Mouse (Mus musculus) erythroblast, adult 5-6 weeks (primary cell): ENCODE data around the gene Cpsf3. TPM values are rescaled to one million over a fixed set of nuclear protein-coding genes. Genes with fewer than 3 reads are reported as not detected.

ENCODE experiments used
- ATAC-seq: replicated peaks from 2 replicates; pipeline ENCODE4 v1.8.0; 2016; ENCODE audit warnings: moderate number of reproducible peaks, mild to moderate bottlenecking, moderate TSS enrichment, inconsistent platforms; ENCODE audit not compliant: poor library complexity, low FRiP score, severe bottlenecking
- total RNA-seq, 2 experiments: library from RNA; stranded (forward) in 1 of 2; stranded (reverse) in 1 of 2; fragments of 150-400 nt in 1 of 2; fragments of 200-764, 138-1000 nt in 1 of 2; gene quantifications; 2 replicates each; pipeline versions ENCODE4 v1.2.3 to v1.2.4; 2015 to 2017; ENCODE audit warnings: low replicate concordance in 2 of 2

Gene Cpsf3
- 43.8 and 52.7 TPM in 2 replicates for total RNA-seq (2015; ENCODE audit: low replicate concordance)
- 11.8 and 19.7 TPM in 2 replicates for total RNA-seq (2017; ENCODE audit: low replicate concordance)

DNA sequence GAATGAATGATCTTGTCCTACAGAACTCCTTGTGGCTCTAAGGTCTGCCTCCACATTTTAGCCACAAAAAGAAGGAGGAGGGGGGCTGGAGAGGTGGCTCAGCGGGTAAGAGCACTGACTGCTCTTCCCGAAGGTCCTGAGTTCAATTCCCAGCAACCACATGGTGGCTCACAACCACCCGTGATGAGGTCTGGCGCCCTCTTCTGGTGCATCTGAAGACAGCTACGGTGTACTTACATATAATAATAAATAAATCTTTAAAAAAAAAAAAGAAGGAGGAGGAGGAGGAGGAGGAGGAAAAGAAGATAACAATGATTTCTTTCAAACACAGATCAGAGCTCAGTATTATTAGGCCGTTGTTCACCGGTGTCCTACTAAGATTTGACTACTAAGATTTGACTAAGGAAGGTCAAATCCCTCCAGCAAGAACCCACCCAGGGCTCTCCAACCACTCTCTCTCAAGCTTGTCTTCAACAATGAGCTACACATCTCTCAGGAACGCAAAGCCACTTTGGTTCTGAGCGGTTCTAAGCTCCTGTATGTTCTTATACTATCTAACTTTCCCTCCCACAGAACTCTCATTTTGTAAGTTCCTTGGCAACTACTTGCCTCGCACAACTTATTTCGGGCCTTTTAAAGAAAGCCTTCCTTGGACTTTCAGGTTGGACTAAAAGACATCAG lies at the start of gene Cpsf3:
Cpsf3 (plus strand) TSS at position 631 of the 681 bp plus-strand sequence.
- no peak for ATAC-seq

DNA sequence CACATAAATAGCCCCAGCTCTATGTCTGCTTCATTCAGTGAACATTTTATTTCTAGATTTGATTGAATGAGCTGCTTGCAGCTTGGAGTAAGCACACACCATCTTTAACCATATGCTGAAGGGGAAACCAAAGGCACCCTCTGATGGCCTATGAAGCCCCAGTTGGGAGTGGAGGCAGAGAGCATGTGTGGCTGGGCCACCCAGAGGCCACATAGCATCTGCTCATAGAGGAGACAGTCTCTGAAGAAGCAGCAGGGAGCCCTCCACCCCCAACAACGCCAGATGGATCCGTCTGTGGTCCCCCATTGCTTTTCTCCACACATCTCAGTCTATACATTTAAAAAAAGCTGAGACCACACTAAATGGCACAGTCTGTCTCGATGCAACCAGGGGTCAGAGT lies 43.2 kb upstream of the Cpsf3 start:
- ATAC-seq: no peak

DNA sequence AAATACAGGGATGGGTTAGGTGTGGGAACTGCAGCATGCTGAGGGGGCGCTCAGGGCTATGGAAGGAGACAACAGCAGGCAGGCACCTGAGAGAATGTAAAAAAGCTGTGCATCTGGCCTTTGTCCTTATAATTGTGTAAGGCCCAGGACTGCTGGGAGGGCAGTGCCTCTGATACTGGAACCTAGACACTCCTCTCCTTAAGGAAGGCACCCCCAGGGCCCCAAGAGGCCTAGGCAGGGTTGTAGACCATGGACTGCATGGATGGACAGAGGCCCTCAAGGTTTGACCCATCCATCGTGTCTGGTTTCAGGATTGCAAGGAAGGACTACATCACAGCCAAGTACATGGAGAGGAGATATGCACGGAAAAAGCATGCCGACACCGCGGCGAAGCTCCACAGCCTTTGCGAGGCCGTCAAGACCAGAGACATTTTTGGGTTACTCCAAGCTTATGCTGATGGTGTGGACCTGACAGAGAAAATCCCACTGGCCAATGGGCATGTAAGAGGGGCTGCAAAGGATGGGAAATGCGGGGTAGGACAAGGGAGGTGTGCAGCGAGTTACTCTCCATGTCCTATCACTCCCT lies 40.7 kb upstream of the Cpsf3 start:
- no peak for ATAC-seq

DNA sequence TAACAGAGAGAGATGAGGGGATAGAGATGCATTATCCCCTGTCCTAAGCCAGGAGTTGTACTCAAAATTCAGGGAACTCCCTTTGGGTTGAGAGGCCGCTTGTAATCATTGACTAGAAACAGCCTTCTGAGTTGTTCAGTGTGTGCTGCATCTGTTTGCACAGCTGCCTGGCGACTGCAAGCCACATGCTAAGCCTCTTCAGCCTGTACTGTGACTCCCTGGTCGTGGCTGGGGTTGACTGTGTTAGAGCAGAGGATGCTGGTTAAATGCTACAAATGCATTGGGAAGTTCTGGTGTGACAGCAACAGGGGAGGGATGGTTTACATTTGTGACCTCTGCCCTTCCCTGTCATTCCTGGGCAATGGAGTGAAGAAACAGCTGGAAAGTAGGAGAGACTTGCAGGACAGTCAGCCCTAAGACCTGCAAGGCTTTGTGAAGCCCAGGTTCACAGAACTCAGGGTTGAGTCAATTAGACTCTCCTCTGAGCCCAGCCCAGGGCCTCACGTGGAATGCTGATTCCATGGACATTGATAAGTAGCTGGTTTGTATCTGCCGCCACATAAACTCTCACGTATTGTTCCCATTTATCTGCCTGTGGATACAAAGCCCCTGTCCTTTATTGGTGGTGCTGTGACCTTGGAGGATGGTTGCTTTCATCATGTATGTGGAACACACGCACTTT lies 37.3 kb upstream of the Cpsf3 start:
- ATAC-seq: no peak

- ATAC-seq: no peak
Measured at GRCm38 (mm10) chr12:21260494-21261256, 24.5 kb upstream of the Cpsf3 start.

DNA sequence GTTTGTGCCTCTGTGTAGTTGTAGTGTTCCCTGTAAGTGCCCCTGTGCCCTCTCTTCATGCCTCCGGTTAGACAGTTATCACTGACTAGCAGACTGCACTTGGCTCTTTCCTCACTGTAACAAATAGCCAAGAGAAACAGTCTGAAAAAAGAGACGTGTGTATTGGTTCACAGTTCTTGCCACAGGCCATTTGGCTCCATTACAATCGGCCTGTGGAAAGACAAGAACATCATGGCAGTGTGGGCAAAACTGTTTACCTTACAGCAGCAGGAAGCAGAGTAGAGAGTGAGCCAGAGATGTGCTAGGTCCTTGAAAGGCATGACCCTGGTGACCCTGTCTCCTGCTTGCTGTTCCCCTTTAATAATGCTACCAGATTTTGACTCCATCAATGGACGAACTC lies 23.7 kb upstream of the Cpsf3 start:
- no peak for ATAC-seq

DNA sequence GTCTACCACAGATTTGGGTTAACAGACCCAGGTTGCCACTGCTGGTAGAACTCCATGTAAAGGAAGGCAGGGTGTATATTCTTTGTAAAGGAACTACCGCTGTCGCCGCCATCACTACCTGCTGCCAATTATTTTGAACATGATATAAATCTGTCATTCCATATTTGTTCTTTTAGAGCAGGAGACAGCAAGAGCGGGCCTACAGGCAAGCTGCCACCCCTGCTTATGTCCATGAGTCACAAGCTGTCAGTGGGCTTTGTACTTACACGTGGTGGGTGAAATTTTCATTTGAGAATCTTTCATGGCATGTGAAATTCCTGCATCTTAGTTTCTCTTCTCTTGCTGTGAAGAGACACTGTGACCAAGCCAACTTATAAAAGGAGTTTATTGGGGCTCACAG lies 21.9 kb upstream of the Cpsf3 start:
- ATAC-seq: no peak

- no peak for ATAC-seq
Measured at GRCm38 (mm10) chr12:21264241-21264640, 20.9 kb upstream of the Cpsf3 start.

- ATAC-seq: no peak
Measured at GRCm38 (mm10) chr12:21264970-21265369, 20.2 kb upstream of the Cpsf3 start.

- ATAC-seq: no peak
Measured at GRCm38 (mm10) chr12:21265501-21265900, 19.7 kb upstream of the Cpsf3 start.

- no peak for ATAC-seq
Measured at GRCm38 (mm10) chr12:21265946-21266783, 19.0 kb upstream of the Cpsf3 start.

DNA sequence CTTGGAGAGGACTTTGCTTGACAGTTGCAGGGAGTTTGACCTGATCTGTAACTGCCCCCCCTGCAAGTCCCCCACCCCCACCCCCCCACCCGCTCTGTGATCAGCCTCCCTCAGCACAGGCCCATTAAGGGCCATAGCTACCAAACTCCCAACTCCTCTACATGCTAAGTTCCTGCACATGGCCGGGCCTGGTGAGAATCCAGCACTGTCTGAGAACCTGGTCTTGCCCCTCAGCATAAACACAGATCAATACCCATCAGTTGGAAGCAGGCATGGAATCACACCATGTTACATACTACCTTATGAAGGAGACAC lies 18.4 kb upstream of the Cpsf3 start:
- no peak for ATAC-seq

DNA sequence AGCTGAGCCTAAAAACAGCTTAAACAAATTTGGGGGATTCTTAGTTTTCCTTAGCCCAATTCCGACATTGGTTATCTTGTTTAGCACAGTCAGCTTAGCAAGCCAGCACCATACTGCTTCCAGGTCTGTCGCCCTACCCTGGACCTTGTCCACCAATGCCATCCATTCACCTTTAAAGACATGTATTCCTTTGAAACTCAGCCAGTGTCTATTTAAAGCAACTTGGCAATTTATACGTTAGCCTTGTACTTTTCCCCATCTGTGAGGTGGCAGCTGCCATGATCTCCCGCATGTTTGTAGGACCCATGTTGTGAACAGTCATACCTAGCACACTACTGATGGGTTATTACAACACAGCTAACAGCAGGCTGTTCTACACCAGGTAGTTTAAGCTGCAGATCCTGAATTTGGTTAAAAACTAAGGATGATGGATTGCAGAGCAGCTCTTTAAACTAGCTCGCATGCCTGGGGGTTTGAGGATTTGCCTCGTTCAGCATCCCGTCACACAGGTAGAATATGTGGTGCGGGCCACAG lies 17.0 kb upstream of the Cpsf3 start:
- no peak for ATAC-seq

GRCm38 (mm10) chr12:21274446-21274845 lies 10.7 kb upstream of the Cpsf3 start:
- ATAC-seq: no peak

DNA sequence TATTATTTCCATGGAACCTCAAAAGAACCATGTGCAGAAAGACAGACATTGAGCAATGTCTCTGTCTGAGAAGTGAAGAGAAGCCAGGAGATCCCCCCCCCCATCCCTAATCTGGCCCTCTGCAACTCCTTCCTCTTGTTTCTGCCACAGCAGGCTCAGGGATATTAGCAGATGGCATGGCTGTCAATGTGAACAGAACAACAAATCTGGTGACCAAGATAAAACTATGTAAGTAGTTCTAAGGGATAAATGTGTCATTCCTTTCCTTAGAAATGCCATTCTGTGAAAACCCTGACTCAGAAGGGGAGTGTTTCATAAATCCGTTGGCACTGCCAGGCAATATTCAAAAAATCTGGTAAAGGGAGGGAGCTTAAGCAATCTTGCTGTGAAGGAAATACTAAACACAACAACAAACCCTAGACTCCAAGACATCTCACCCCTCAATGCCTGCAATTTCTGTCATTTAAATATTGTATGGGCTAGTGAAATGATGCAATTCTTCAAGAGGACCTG lies 7.8 kb upstream of the Cpsf3 start:
- no peak for ATAC-seq

DNA sequence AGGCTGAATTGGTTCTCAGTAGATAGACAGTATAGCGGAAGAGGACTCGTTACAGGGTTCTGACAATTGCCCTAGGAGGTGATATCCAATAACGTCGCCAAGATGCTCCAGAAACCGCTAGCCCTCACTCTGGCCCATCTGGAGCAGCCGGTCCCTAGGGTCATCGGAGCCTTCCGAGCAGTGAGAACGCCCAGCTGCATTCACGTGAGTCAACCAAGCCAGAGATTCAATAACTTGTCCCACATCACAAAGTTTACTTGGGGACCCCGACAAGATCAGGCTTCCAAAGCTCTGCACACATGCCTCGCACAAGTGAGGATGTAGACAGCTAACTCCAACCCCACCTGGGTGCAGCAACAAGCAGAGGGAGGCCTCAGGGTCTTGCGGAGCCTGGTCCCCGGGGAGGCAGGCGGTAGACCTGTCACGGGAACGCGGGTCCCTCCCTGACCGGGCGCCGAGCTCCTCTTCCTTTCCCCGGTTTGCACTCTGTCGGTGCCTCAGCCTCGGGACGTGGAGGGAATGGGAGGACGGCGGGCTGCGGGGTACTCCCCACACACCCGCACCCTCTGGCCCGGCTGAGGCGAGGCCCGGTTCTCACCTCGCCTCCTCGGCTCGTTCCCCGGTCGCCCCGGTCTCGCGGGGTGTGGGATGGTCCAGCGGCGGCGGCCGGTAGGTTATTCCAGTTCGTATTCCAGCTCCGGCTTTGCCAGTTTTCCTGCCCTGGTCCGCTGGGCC lies 484 bp downstream of the Cpsf3 start:
- ATAC-seq: peak; percentile 64

DNA sequence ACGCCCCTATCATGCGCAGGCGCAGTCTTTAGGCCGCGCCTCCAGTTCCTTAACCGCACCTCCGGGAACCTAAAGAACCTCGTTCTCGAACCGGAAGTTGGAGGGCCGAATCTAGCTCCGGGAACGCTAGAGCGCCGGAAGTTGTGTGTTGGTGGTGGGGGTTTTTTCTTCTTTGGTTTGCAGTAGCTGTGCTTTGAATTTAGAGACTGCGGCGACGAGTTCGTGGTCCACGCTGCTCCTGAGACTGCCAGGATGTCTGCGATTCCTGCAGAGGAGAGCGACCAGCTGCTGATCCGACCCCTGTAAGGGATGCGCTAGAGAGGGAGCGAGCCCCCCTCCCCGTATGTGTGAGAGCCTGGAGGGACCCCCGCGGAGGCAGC lies 1.0 kb downstream of the Cpsf3 start, which contains the start of gene Itgb1bp1:
Itgb1bp1 (minus strand) TSS at position 42 of the 380 bp plus-strand sequence.
- ATAC-seq: peak; percentile 98
